Mouse (Mus musculus) layer of hippocampus, postnatal 36 days (tissue): ENCODE data around the gene Phlda2. TPM values are rescaled to one million over a fixed set of nuclear protein-coding genes. Genes with fewer than 3 reads are reported as not detected.
A peak's percentile ranks its signal among the peaks of the same experiment; 100 is the strongest.

Experiments
- DNase-seq, 2 experiments: peaks; one replicate each; pipeline ENCODE4 v3.0.0; 2022
- total RNA-seq, 2 experiments: library from RNA; stranded (reverse); gene quantifications; 2 replicates each; pipeline ENCODE4 v1.2.3; 2021

The Phlda2 gene
- total RNA-seq, 2 experiments from 2014 or later, result not detected

- peak; percentile 16 to 26 for DNase-seq
Observed at GRCm38 (mm10) chr7:143501643-143502417, 1.1 kb downstream of the Phlda2 start.

- no peak for DNase-seq
Observed at GRCm38 (mm10) chr7:143500912-143501311, 2.0 kb downstream of the Phlda2 start.

GRCm38 (mm10) chr7:143498584-143498983 is 4.4 kb downstream of the Phlda2 start:
- DNase-seq, result no peak

GRCm38 (mm10) chr7:143495104-143495961 is 7.6 kb downstream of the Phlda2 start:
- DNase-seq, result no peak

- no peak for DNase-seq
Observed at GRCm38 (mm10) chr7:143493616-143494126, 9.3 kb downstream of the Phlda2 start.

GRCm38 (mm10) chr7:143489735-143490134 is 13.2 kb downstream of the Phlda2 start:
- no peak for DNase-seq

GRCm38 (mm10) chr7:143482541-143482940 is 20.4 kb downstream of the Phlda2 start:
- DNase-seq, result no peak

GRCm38 (mm10) chr7:143481806-143482387 is 21.1 kb downstream of the Phlda2 start:
- DNase-seq, result no peak

- peak; percentile 33 to 38 for DNase-seq
Observed at GRCm38 (mm10) chr7:143480498-143480897, 22.5 kb downstream of the Phlda2 start.

GRCm38 (mm10) chr7:143477800-143478199 is 25.1 kb downstream of the Phlda2 start:
- no peak for DNase-seq

- no peak for DNase-seq
Observed at GRCm38 (mm10) chr7:143476702-143477335, 26.1 kb downstream of the Phlda2 start.

- no peak for DNase-seq
Observed at GRCm38 (mm10) chr7:143475876-143476275, 27.1 kb downstream of the Phlda2 start.

GRCm38 (mm10) chr7:143474811-143475210 is 28.1 kb downstream of the Phlda2 start:
- DNase-seq, result no peak

GRCm38 (mm10) chr7:143473347-143474101 is 29.4 kb downstream of the Phlda2 start, which contains the start of gene Slc22a18:
Gene Slc22a18, plus strand, starts transcription at chr7:143473736.
- no peak for DNase-seq

GRCm38 (mm10) chr7:143469946-143470345 is 33.0 kb downstream of the Phlda2 start:
- peak; percentile 60 to 64 for DNase-seq

GRCm38 (mm10) chr7:143467714-143468113 is 35.2 kb downstream of the Phlda2 start:
- DNase-seq, result no peak

GRCm38 (mm10) chr7:143466099-143466677 is 36.8 kb downstream of the Phlda2 start:
- DNase-seq, result peak; percentile 79 to 80

- DNase-seq, result peak in 1 of 2 experiments; percentile 17
Observed at GRCm38 (mm10) chr7:143464811-143465560, 38.0 kb downstream of the Phlda2 start.

GRCm38 (mm10) chr7:143463865-143464415 is 39.0 kb downstream of the Phlda2 start:
- DNase-seq, result peak; percentile 70 to 73

GRCm38 (mm10) chr7:143462516-143462915 is 40.4 kb downstream of the Phlda2 start:
- DNase-seq, result no peak
